Mouse (Mus musculus): ENCODE data around the gene Mamdc4. TPM values are rescaled to one million over a fixed set of nuclear protein-coding genes. Genes with fewer than 3 reads are reported as not detected.

The Mamdc4 gene
- polyA plus RNA-seq, 1 experiment from 2014 or later = 87.4 TPM

DNA sequence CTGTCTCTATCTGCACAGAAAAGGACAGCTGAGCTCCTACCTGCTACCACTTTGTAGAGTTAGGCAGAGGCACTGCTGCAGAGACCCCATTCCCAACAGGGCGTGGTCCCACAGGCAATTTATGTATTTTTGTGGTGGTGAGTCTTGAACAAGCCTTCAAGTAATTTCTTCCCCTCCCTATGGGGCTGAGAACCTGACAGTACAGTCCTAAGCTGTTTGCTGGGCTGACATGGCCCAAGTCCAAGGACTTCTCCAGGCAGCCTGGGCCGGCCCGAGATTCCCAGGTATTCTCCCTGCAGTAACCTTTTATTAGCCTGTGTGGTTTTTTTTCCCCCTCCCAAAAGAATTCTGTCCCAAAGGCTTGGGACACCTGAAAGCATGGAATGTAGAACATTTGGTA, 9.5 kb upstream of the Mamdc4 start:
- Histone ChIP-seq H3K4me3 (replicated peaks; ENCODE audit: low read length) (no peak overlapping the region), H3K4me1 (ENCODE audit: control insufficient read depth, insufficient read depth, low read length) (peaks cover 24% of the 10 kb centered on the region), H3K9me3 (replicated peaks; ENCODE audit: control insufficient read depth, low read length) (no peaks in the 10 kb centered on the region), H3K36me3 (ENCODE audit: control insufficient read depth, insufficient read depth, low read length) (peaks cover 4% of the 10 kb centered on the region; the same call in 1 of the 2 replicates), H3K27ac (ENCODE audit: low read length) (no peak overlapping the region), H3K9ac (ENCODE audit: low read length) (no peak overlapping the region), H3K4me2 (ENCODE audit: low read depth, low read length) (no peak overlapping the region), H3K27me3 (ENCODE audit: control insufficient read depth, insufficient read depth, low read length) (peaks cover 18% of the 10 kb centered on the region)
- ATAC-seq (ENCODE audit: insufficient read depth, low FRiP score) = no peak
- 79% methylated on average over 3 of the region's 3 CpGs for WGBS

DNA sequence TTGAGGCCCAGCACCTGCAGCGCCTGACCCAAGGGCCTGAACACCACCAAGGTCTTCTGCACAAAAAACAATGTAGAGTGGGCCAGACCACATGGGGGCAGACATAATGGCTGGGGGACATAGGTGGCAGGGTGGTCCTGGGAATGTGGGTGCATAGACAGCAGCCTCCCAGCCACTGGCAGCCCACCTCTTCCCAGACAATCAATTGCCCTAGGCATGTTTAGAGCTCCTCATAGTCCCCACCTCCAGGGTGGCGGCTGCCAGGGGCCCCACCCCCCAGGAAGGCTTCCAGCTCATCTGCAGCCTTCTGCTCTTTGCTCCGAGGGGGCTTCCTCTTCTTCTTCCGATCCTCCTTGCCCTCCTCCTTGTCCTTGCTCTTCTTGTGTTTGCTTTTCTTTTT, 8.9 kb upstream of the Mamdc4 start:
- peaks cover 24% of the 10 kb centered on the region for H3K4me1 ChIP-seq (ENCODE audit: control insufficient read depth, insufficient read depth, low read length)
- no peak overlapping the region for H3K4me2 ChIP-seq (ENCODE audit: low read depth, low read length)
- no peak overlapping the region for H3K9ac ChIP-seq (ENCODE audit: low read length)
- H3K36me3 ChIP-seq (ENCODE audit: control insufficient read depth, insufficient read depth, low read length) = peaks cover 4% of the 10 kb centered on the region; the same call in 1 of the 2 replicates
- peaks cover 24% of the 10 kb centered on the region for H3K27me3 ChIP-seq (ENCODE audit: control insufficient read depth, insufficient read depth, low read length)
- ATAC-seq (ENCODE audit: insufficient read depth, low FRiP score) = no peak
- 46% methylated on average over 4 of the region's 4 CpGs for WGBS
- H3K9me3 ChIP-seq (replicated peaks; ENCODE audit: control insufficient read depth, low read length) = no peaks in the 10 kb centered on the region
- no peak overlapping the region for H3K27ac ChIP-seq (ENCODE audit: low read length)
- no peak overlapping the region for H3K4me3 ChIP-seq (replicated peaks; ENCODE audit: low read length)

DNA sequence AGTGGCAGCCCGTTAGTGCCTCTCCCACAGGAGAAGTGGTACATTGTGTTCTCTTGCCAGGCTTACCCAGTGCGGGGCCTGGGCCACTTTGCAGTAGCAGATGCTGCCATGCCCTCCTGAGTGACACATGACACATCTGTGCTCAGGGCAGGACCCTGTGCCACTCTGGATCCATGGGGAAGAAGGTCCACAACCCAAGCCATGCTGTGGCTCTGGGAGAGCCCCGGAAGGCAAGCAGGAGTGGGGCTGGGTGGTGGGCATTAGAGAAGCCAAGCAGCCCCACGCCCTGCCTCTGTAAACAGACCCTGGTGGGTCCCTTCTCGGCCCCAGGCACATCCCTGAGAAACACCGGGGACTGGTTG, 8.5 kb upstream of the Mamdc4 start:
- 62% methylated on average over 6 of the region's 6 CpGs for WGBS
- peaks cover 4% of the 10 kb centered on the region; the same call in 1 of the 2 replicates for H3K36me3 ChIP-seq (ENCODE audit: control insufficient read depth, insufficient read depth, low read length)
- no peak for ATAC-seq (ENCODE audit: insufficient read depth, low FRiP score)

DNA sequence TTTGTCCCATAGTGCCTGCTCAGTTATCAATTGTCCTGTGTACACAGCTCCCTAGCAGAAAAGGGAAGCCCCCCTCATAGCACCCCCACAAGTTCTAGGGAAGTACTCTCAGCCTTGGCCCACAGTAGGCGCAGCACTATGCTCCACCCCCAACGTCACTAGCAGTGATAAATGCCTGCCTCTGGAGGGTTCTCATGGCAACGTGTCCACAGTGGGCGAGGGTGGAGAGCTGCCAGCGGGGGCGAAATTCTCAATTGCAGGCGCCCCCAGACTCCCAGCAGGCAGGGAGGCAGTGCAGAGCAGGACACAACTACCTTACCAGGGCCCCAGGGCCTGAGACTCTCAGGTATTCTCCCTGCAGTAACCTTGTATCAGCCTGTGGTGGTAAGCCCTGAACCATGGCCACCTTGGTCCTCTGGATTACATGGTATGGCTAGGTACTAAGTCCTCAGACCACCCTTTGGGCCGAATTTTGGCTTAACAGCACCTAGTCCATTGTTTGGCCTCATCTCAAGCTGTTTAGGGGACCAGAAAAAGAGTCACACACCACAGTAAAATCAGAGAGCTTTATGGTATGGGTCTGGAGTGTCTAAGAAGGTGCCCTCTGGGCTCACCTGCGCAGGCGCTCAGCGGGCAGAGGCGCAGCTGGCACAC, 7.9 kb upstream of the Mamdc4 start:
- ATAC-seq (ENCODE audit: insufficient read depth, low FRiP score) = peak; percentile 19; the same call in 1 of the 2 replicates
- no peak overlapping the region for H3K4me2 ChIP-seq (ENCODE audit: low read depth, low read length)
- peaks cover 34% of the 10 kb centered on the region for H3K27me3 ChIP-seq (ENCODE audit: control insufficient read depth, insufficient read depth, low read length)
- H3K9me3 ChIP-seq (replicated peaks; ENCODE audit: control insufficient read depth, low read length) = no peaks in the 10 kb centered on the region
- 42% methylated on average over 12 of the region's 12 CpGs for WGBS
- no peak overlapping the region; the same call in 1 of the 2 replicates for H3K9ac ChIP-seq (ENCODE audit: low read length)
- H3K4me3 ChIP-seq (replicated peaks; ENCODE audit: low read length) = no peak overlapping the region
- no peak overlapping the region for H3K27ac ChIP-seq (ENCODE audit: low read length)
- H3K4me1 ChIP-seq (ENCODE audit: control insufficient read depth, insufficient read depth, low read length) = peaks cover 30% of the 10 kb centered on the region
- H3K36me3 ChIP-seq (ENCODE audit: control insufficient read depth, insufficient read depth, low read length) = peaks cover 4% of the 10 kb centered on the region; the same call in 1 of the 2 replicates

More for the DNA sequence above, 8.5 kb upstream of the Mamdc4 start:
- Histone ChIP-seq H3K27ac (ENCODE audit: low read length) (no peak overlapping the region), H3K4me1 (ENCODE audit: control insufficient read depth, insufficient read depth, low read length) (peaks cover 25% of the 10 kb centered on the region), H3K27me3 (ENCODE audit: control insufficient read depth, insufficient read depth, low read length) (peaks cover 29% of the 10 kb centered on the region), H3K4me3 (replicated peaks; ENCODE audit: low read length) (no peak overlapping the region), H3K9ac (ENCODE audit: low read length) (no peak overlapping the region; the same call in 1 of the 2 replicates), H3K4me2 (ENCODE audit: low read depth, low read length) (no peak overlapping the region), H3K9me3 (replicated peaks; ENCODE audit: control insufficient read depth, low read length) (no peaks in the 10 kb centered on the region)

DNA sequence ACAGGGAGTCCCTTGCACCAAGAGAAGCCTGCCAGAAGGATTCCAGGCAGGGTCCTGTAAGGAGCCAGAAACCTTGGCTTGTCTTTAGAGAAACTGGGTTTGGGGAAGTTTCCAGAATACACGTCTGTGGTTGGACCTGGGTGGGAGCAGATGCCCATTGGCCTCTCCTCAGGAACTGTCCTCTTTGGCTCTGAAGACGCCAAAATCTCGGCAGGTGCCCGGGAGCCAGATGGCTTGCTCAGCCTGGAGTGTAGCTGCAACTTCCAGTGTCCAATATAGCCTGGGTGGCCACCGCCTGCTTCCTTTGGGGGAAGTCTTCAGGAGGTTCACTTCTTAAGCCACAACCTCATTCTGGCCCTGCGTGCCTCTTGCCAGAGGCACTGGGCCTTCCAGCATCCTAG, 7.3 kb upstream of the Mamdc4 start:
- Histone ChIP-seq H3K4me3 (replicated peaks; ENCODE audit: low read length) (no peak overlapping the region), H3K27me3 (ENCODE audit: control insufficient read depth, insufficient read depth, low read length) (peaks cover 41% of the 10 kb centered on the region), H3K9ac (ENCODE audit: low read length) (no peak overlapping the region), H3K4me2 (ENCODE audit: low read depth, low read length) (no peak overlapping the region), H3K4me1 (ENCODE audit: control insufficient read depth, insufficient read depth, low read length) (peaks cover 35% of the 10 kb centered on the region), H3K36me3 (ENCODE audit: control insufficient read depth, insufficient read depth, low read length) (peaks cover 4% of the 10 kb centered on the region; the same call in 1 of the 2 replicates), H3K27ac (ENCODE audit: low read length) (no peak overlapping the region), H3K9me3 (replicated peaks; ENCODE audit: control insufficient read depth, low read length) (no peaks in the 10 kb centered on the region)
- WGBS = 21% methylated on average over 6 of the region's 6 CpGs
- ATAC-seq (ENCODE audit: insufficient read depth, low FRiP score) = no peak

DNA sequence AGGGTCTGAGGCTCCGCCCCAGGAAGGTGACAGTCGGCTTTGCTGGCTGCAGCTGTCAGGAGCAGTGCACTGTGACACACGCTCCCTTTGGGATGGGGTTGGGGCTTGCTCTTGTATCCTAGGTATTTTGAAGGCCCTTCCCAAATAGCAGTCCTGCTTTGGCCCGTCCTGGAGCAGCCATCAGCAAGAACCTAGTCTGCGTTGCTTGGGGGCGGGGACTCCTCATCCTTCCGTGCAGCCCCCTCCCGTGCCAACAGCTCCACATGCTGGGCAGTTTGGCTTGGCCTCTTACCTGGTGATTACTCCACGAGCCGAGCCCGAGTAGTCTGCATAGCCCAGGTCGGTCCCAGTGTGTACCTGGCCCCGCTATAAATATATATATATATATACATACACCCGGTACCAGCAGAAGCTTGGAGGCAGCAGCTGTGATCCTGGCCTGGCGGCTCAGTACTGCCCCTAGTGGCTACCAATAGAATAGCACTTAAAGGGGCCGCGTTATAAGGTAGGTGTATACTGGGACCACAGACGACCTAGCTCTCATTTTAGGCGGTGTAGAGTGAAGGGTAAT, 6.7 kb upstream of the Mamdc4 start, which contains the start of gene Ajm1:
Gene Ajm1 (minus strand): TSS at position 464 of the 571 bp plus-strand sequence.
- peak; percentile 69 for ATAC-seq (ENCODE audit: insufficient read depth, low FRiP score)
- 4% methylated on average over 19 of the region's 19 CpGs for WGBS
- Histone ChIP-seq H3K36me3 (ENCODE audit: control insufficient read depth, insufficient read depth, low read length) (peaks cover 4% of the 10 kb centered on the region; the same call in 1 of the 2 replicates), H3K4me1 (ENCODE audit: control insufficient read depth, insufficient read depth, low read length) (peaks cover 37% of the 10 kb centered on the region), H3K9ac (ENCODE audit: low read length) (peak within 1 kb of the TSS; percentile 40), H3K27me3 (ENCODE audit: control insufficient read depth, insufficient read depth, low read length) (peaks cover 46% of the 10 kb centered on the region), H3K27ac (ENCODE audit: low read length) (no peak within 1 kb of the TSS), H3K4me3 (replicated peaks; ENCODE audit: low read length) (peak within 1 kb of the TSS; percentile 38), H3K9me3 (replicated peaks; ENCODE audit: control insufficient read depth, low read length) (no peaks in the 10 kb centered on the region), H3K4me2 (ENCODE audit: low read depth, low read length) (peak within 1 kb of the TSS; percentile 65)

DNA sequence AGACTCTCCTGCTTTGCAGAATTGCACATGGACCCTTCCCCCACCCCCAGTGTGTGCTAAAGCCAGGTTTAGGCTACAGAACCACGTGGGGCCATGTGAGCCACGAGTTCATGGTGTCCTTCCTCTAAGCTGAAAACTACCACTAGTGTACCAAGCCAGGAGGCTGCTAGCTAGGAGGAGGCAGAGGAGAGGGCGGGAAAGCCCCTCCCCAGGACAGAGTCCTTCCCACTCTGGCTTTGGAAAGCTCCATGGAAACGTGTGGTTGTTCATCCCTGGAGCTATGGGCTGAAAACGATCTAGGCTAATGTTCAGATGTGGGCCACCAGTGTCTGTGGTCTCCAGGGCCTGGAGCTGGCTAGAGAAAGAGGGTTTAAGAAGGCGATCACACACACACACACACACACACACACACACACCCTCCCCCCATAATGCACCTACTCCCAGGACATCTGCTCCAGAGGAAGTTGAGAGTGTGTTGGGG, 6.0 kb upstream of the Mamdc4 start:
- peaks cover 49% of the 10 kb centered on the region for H3K27me3 ChIP-seq (ENCODE audit: control insufficient read depth, insufficient read depth, low read length)
- H3K4me1 ChIP-seq (ENCODE audit: control insufficient read depth, insufficient read depth, low read length) = peaks cover 44% of the 10 kb centered on the region
- H3K27ac ChIP-seq (ENCODE audit: low read length) = no peak overlapping the region
- 37% methylated on average over 6 of the region's 6 CpGs for WGBS
- H3K36me3 ChIP-seq (ENCODE audit: control insufficient read depth, insufficient read depth, low read length) = peaks cover 4% of the 10 kb centered on the region; the same call in 1 of the 2 replicates
- no peak for ATAC-seq (ENCODE audit: insufficient read depth, low FRiP score)
- H3K9ac ChIP-seq (ENCODE audit: low read length) = no peak overlapping the region
- H3K4me3 ChIP-seq (replicated peaks; ENCODE audit: low read length) = no peak overlapping the region
- H3K9me3 ChIP-seq (replicated peaks; ENCODE audit: control insufficient read depth, low read length) = no peaks in the 10 kb centered on the region
- no peak overlapping the region for H3K4me2 ChIP-seq (ENCODE audit: low read depth, low read length)

DNA sequence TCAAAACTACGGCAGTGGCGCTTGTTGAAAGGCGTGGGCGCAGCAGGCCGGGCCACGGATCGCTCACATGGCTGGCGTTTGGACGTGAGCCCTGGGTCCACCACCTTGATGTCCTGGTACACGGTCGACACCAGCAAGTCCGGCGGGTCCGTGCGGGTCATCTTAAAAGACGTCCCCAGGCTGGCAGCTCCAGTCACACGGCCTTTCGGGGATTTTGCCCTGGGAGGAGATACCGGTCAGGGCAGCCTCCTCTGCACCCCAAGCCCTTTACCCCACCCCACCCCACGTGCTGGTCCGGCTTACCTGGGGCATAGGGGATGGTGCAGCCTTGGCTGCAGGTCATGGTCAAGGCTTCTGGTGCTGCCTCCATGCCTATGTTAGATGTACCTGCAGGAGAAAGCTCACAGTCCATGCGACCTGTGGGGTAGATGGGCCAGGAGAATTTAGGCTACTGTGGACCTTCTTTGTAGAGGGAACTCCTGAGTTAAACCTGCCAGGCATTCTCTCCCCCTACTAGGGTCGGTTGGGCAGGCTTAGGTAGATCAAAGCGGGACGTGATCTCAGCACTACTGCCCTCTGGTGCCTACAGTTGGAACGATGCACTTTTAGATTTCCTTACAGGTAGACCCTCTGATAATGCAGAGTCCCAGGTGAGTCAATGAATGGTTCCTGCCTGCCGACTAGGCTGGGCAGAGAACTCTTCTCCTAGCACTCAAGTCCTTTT, 5.3 kb upstream of the Mamdc4 start:
- Histone ChIP-seq H3K27ac (ENCODE audit: low read length) (no peak overlapping the region), H3K36me3 (ENCODE audit: control insufficient read depth, insufficient read depth, low read length) (peaks cover 4% of the 10 kb centered on the region; the same call in 1 of the 2 replicates), H3K4me3 (replicated peaks; ENCODE audit: low read length) (peak overlapping the region; percentile 29), H3K4me2 (ENCODE audit: low read depth, low read length) (peak overlapping the region; percentile 48), H3K9ac (ENCODE audit: low read length) (no peak overlapping the region), H3K4me1 (ENCODE audit: control insufficient read depth, insufficient read depth, low read length) (peaks cover 46% of the 10 kb centered on the region), H3K9me3 (replicated peaks; ENCODE audit: control insufficient read depth, low read length) (no peaks in the 10 kb centered on the region), H3K27me3 (ENCODE audit: control insufficient read depth, insufficient read depth, low read length) (peaks cover 49% of the 10 kb centered on the region)
- no peak for ATAC-seq (ENCODE audit: insufficient read depth, low FRiP score)
- WGBS = 3% methylated on average over 27 of the region's 27 CpGs

Measured in stomach, embryonic 16.5 days (tissue).